Mouse (Mus musculus): ENCODE results near the gene Gpank1. TPM values are rescaled to one million over a fixed set of nuclear protein-coding genes. Genes with fewer than 3 reads are reported as not detected.
A peak's percentile ranks its signal among the peaks of the same experiment; 100 is the strongest.

The Gpank1 gene
- polyA plus RNA-seq (2012; ENCODE audit: insufficient read depth, insufficient read length, missing spikeins): 24.6 and 29.1 TPM in 2 replicates

DNA sequence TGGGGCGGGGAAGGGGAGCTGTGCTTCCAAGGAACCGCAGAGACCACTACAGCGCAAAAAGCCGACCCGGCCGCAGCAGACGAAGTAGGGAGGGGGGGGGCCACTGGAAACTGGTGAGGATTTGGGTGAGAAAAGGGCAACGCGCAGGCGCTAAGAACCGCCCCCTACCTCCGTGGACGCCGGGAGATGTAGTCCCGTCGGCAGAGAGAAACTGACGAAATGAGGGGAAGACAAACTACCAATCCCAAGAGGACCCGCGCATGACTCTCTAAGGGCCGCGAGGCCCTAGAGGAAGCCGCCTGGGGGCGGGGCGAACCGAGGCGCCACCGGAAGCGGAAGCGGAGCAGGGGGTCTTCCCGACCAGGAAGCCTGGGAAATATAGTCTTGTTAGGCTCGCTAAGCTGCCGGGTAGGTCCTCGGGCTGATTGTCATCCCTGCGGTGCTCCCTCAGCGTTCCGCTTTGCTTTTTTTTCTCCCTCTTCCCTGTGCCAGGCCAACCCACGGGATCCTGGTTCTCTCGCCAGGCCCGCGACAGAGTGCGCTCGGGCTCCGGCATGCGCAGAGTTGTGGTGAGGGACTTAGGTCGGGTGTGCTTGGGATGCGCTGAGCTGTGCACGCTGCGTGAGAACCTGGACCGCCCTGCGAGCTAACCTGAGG, at the start of gene Gpank1:
Gpank1 (plus strand) TSS at position 313 of the 657 bp plus-strand sequence.
- Histone ChIP-seq H3K4me3 (ENCODE audit: insufficient read depth, low read length) (peak within 1 kb of the TSS; percentile 85), H3K4me1 (ENCODE audit: control insufficient read depth, insufficient read depth, low read length) (peaks cover 15% of the 10 kb centered on the region), H3K27ac (ENCODE audit: insufficient read depth, low read depth, low read length) (peak within 1 kb of the TSS; percentile 65)
- TF ChIP-seq POLR2A (IDR thresholded peaks at IDR 0.05; ENCODE audit: borderline replicate concordance, low read depth, low read length): no peak
- no peak for TF ChIP-seq CTCF (IDR thresholded peaks at IDR 0.05; ENCODE audit: low read depth, low read length)

- no peak overlapping the region for H3K27ac ChIP-seq (ENCODE audit: insufficient read depth, low read depth, low read length)
- no peak overlapping the region for H3K4me3 ChIP-seq (ENCODE audit: insufficient read depth, low read length)
- H3K4me1 ChIP-seq (ENCODE audit: control insufficient read depth, insufficient read depth, low read length): peaks cover 9% of the 10 kb centered on the region
- TF ChIP-seq CTCF (IDR thresholded peaks at IDR 0.05; ENCODE audit: low read depth, low read length) (no peak), POLR2A (IDR thresholded peaks at IDR 0.05; ENCODE audit: borderline replicate concordance, low read depth, low read length) (no peak)
Measured at GRCm38 (mm10) chr17:35074097-35074496, 47.2 kb upstream of the Gpank1 start.

DNA sequence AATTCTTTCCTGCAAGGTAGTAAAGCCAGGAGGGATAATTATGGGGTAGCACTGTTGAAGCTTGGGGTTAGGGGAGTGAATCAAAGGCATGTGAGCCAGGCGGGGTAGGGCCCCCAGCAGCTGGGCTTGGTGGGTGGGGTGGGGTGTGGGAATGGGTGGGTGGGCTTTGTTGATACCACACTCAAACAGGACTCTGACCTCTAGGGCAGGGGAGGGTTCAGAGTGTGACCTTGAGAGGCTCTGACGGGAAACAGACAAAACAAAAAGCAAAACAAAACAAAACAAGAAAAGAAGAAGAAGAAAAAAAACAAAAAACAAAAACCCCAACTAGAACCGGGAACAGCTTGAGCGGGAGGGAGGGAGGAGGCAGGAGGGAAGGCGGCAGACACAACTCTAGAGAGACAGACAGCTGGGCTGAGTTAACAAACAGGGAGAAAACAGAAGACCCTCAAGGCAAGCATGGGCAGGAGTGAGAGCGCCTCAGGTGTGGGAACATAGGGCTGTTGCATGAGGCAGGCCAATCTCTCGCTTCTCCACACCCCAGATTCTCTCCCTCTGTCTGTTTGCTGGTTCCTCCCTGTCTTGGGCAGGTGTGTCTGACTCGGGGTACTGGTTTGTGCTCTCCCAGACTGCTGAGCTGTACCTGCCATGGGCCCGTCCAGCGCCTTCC, 44.6 kb upstream of the Gpank1 start, which contains the start of gene Ly6g6e:
Ly6g6e (plus strand) TSS at position 396 of the 670 bp plus-strand sequence.
- Histone ChIP-seq H3K4me3 (ENCODE audit: insufficient read depth, low read length) (peak within 1 kb of the TSS; percentile 37), H3K27ac (ENCODE audit: insufficient read depth, low read depth, low read length) (no peak within 1 kb of the TSS), H3K4me1 (ENCODE audit: control insufficient read depth, insufficient read depth, low read length) (peaks cover 24% of the 10 kb centered on the region)
- TF ChIP-seq CTCF (IDR thresholded peaks at IDR 0.05; ENCODE audit: low read depth, low read length) (no peak), POLR2A (IDR thresholded peaks at IDR 0.05; ENCODE audit: borderline replicate concordance, low read depth, low read length) (no peak)

DNA sequence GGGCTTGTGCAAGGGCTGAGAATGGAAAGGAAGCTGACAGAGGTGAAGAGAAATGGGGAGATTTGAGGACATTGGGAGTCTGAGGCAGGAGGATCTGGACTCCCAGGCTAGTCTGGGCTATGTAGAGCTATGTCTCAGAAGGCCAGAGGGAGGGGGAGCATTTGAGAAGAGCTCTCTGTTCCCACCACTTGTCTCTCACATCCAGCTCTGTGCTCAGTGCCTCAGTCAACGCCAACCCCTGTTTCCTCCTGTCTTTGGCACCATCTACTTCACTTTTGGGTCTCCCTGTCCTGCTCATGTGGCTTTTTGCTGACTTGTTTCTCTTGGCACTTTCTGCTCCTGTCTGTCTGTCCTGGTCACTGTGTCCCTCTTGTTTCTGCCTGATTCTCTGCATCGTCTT, 44.0 kb upstream of the Gpank1 start:
- Histone ChIP-seq H3K27ac (ENCODE audit: insufficient read depth, low read depth, low read length) (no peak overlapping the region), H3K4me1 (ENCODE audit: control insufficient read depth, insufficient read depth, low read length) (peaks cover 24% of the 10 kb centered on the region), H3K4me3 (ENCODE audit: insufficient read depth, low read length) (no peak overlapping the region)
- TF ChIP-seq POLR2A (IDR thresholded peaks at IDR 0.05; ENCODE audit: borderline replicate concordance, low read depth, low read length) (no peak), CTCF (IDR thresholded peaks at IDR 0.05; ENCODE audit: low read depth, low read length) (no peak)

DNA sequence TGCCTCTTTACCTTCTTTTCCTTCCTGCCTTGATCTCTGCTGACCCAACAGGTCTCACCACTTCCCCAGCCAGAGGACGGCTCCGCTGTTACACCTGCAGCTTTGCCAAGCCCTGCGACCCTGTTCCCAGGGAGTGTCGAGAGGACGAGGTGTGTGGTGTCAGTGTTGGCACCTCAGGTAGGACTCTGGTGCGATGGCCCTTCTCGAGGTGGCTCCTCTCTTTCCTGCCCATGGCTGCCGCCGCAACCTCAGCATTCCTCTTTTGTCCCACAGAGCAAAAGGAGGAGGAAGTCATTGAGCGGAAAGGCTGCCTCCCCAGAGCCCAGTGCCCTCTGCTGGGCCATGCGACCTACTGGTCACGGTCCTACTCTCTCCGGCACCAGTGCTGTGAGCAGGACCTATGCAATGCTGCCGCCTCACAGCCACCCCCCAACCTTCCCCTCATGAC, 43.4 kb upstream of the Gpank1 start, which contains the start of gene Ly6g6d:
Ly6g6d (minus strand) TSS at position 280 of the 448 bp plus-strand sequence.
- H3K4me3 ChIP-seq (ENCODE audit: insufficient read depth, low read length): peak within 1 kb of the TSS; percentile 37
- TF ChIP-seq POLR2A (IDR thresholded peaks at IDR 0.05; ENCODE audit: borderline replicate concordance, low read depth, low read length) (no peak), CTCF (IDR thresholded peaks at IDR 0.05; ENCODE audit: low read depth, low read length) (peak; percentile 32; the same call in 1 of the 2 replicates)
- H3K27ac ChIP-seq (ENCODE audit: insufficient read depth, low read depth, low read length): no peak within 1 kb of the TSS
- peaks cover 24% of the 10 kb centered on the region for H3K4me1 ChIP-seq (ENCODE audit: control insufficient read depth, insufficient read depth, low read length)

- peaks cover 24% of the 10 kb centered on the region for H3K4me1 ChIP-seq (ENCODE audit: control insufficient read depth, insufficient read depth, low read length)
- TF ChIP-seq CTCF (IDR thresholded peaks at IDR 0.05; ENCODE audit: low read depth, low read length): no peak
- no peak for TF ChIP-seq POLR2A (IDR thresholded peaks at IDR 0.05; ENCODE audit: borderline replicate concordance, low read depth, low read length)
- no peak overlapping the region for H3K27ac ChIP-seq (ENCODE audit: insufficient read depth, low read depth, low read length)
- no peak overlapping the region for H3K4me3 ChIP-seq (ENCODE audit: insufficient read depth, low read length)
Measured at GRCm38 (mm10) chr17:35079778-35080177, 41.5 kb upstream of the Gpank1 start.

GRCm38 (mm10) chr17:35080248-35080647, 41.0 kb upstream of the Gpank1 start:
- Histone ChIP-seq H3K27ac (ENCODE audit: insufficient read depth, low read depth, low read length) (no peak overlapping the region), H3K4me1 (ENCODE audit: control insufficient read depth, insufficient read depth, low read length) (peaks cover 24% of the 10 kb centered on the region), H3K4me3 (ENCODE audit: insufficient read depth, low read length) (no peak overlapping the region)
- no peak for TF ChIP-seq CTCF (IDR thresholded peaks at IDR 0.05; ENCODE audit: low read depth, low read length)
- no peak for TF ChIP-seq POLR2A (IDR thresholded peaks at IDR 0.05; ENCODE audit: borderline replicate concordance, low read depth, low read length)

DNA sequence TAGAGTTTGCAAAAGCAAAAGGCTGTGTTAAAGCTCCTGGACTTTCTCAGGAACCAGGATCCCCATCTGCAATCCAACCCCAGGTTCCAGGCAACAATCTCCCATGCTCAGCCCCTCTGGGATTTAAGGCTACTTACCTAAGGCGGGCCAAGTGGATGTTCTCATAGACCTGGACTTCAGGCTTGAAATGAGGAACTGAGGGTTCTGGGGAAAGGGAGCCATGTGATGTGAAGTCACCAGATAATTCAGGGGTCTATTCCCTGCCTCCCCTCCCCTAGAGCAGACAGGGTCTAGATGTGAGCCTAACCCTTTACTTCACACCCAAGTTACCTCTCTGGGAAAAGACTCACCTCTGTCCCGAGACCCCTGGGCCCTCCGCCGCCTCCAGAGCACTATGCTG, 40.5 kb upstream of the Gpank1 start:
- Histone ChIP-seq H3K4me1 (ENCODE audit: control insufficient read depth, insufficient read depth, low read length) (peaks cover 24% of the 10 kb centered on the region), H3K27ac (ENCODE audit: insufficient read depth, low read depth, low read length) (no peak overlapping the region), H3K4me3 (ENCODE audit: insufficient read depth, low read length) (no peak overlapping the region)
- TF ChIP-seq POLR2A (IDR thresholded peaks at IDR 0.05; ENCODE audit: borderline replicate concordance, low read depth, low read length) (no peak), CTCF (IDR thresholded peaks at IDR 0.05; ENCODE audit: low read depth, low read length) (no peak)

GRCm38 (mm10) chr17:35082841-35083576, 38.2 kb upstream of the Gpank1 start:
- Histone ChIP-seq H3K4me1 (ENCODE audit: control insufficient read depth, insufficient read depth, low read length) (peaks cover 18% of the 10 kb centered on the region), H3K4me3 (ENCODE audit: insufficient read depth, low read length) (no peak overlapping the region), H3K27ac (ENCODE audit: insufficient read depth, low read depth, low read length) (no peak overlapping the region)
- TF ChIP-seq CTCF (IDR thresholded peaks at IDR 0.05; ENCODE audit: low read depth, low read length) (no peak), POLR2A (IDR thresholded peaks at IDR 0.05; ENCODE audit: borderline replicate concordance, low read depth, low read length) (no peak)
